Mouse (Mus musculus) common myeloid progenitor, adult 5-6 weeks (primary cell): Measurements from ENCODE around the gene Cd59a. TPM values are rescaled to one million over a fixed set of nuclear protein-coding genes. Genes with fewer than 3 reads are reported as not detected.
"Not testable (repeated sequence)": the region's sequence is repeated elsewhere in the genome, so short reads cannot be mapped to it uniquely, and the experiment has no call there.

ENCODE experiments used
- ATAC-seq: replicated peaks from 2 replicates; pipeline ENCODE4 v1.8.0; 2016; ENCODE audit warnings: low read depth, mild to moderate bottlenecking, moderate TSS enrichment, inconsistent platforms; ENCODE audit not compliant: poor library complexity, severe bottlenecking
- total RNA-seq: library from RNA; stranded (forward); fragments of 200-1000, 187-1606 nt; gene quantifications from 2 replicates; pipeline ENCODE4 v1.2.3, GENCODE M21; 2017

Gene Cd59a
- total RNA-seq, 1 experiment from 2014 or later: 11.8 TPM

- no peak for ATAC-seq
These were observed 4.3 kb downstream of the Cd59a start for GRCm38 (mm10) chr2:104099946-104100345.

- ATAC-seq: no peak
These were observed 9.2 kb downstream of the Cd59a start for GRCm38 (mm10) chr2:104104800-104105199.

- ATAC-seq: not testable (repeated sequence)
These were observed 13.4 kb downstream of the Cd59a start for GRCm38 (mm10) chr2:104109021-104109420.

GRCm38 (mm10) chr2:104109528-104109927, 13.9 kb downstream of the Cd59a start:
- no peak for ATAC-seq

- no peak for ATAC-seq
These were observed 14.4 kb downstream of the Cd59a start for GRCm38 (mm10) chr2:104110031-104110430.

- ATAC-seq: not testable (repeated sequence)
These were observed 15.7 kb downstream of the Cd59a start for GRCm38 (mm10) chr2:104111170-104111797.

- ATAC-seq: not testable (repeated sequence)
These were observed 18.0 kb downstream of the Cd59a start for GRCm38 (mm10) chr2:104113563-104113962.

GRCm38 (mm10) chr2:104114898-104115297, 19.3 kb downstream of the Cd59a start:
- no peak for ATAC-seq

- ATAC-seq: peak; percentile 54; the same call in 1 of the 2 replicates
These were observed 21.6 kb downstream of the Cd59a start for GRCm38 (mm10) chr2:104117173-104117572.

- ATAC-seq: no peak
These were observed 23.5 kb downstream of the Cd59a start for GRCm38 (mm10) chr2:104119097-104119496.

GRCm38 (mm10) chr2:104120312-104120711, 24.7 kb downstream of the Cd59a start:
- no peak for ATAC-seq

GRCm38 (mm10) chr2:104121681-104122504, 26.3 kb downstream of the Cd59a start:
- peak; percentile 37 for ATAC-seq

GRCm38 (mm10) chr2:104122505-104123378, 27.1 kb downstream of the Cd59a start, which contains the start of gene A930018P22Rik:
TSS of gene A930018P22Rik (plus strand) at chr2:104122769.
- peak; percentile 87 for ATAC-seq

GRCm38 (mm10) chr2:104123540-104123939, 27.9 kb downstream of the Cd59a start:
- ATAC-seq: 0 out of 2 replicates have a peak, but pooled peaks have one; percentile 1

GRCm38 (mm10) chr2:104124071-104124470, 28.5 kb downstream of the Cd59a start:
- ATAC-seq: no peak

- ATAC-seq: no peak
These were observed 33.4 kb downstream of the Cd59a start for GRCm38 (mm10) chr2:104128803-104129531.

- peak; percentile 55 for ATAC-seq
These were observed 34.6 kb downstream of the Cd59a start for GRCm38 (mm10) chr2:104130165-104130564.

- ATAC-seq: 0 out of 2 replicates have a peak, but pooled peaks have one; percentile 43
These were observed 35.4 kb downstream of the Cd59a start for GRCm38 (mm10) chr2:104130969-104131368.

GRCm38 (mm10) chr2:104132266-104132859, 36.8 kb downstream of the Cd59a start:
- ATAC-seq: no peak
